Mouse (Mus musculus): Measurements from ENCODE around the gene Fam126a. TPM values are rescaled to one million over a fixed set of nuclear protein-coding genes. Genes with fewer than 3 reads are reported as not detected.

The Fam126a gene
- total RNA-seq, 1 experiment from 2014 or later, result 37.9 TPM

- ATAC-seq (replicated peaks; ENCODE audit: low read depth, poor library complexity, severe bottlenecking), result no peak
Observed at GRCm38 (mm10) chr5:24041341-24041852, 10.9 kb upstream of the Fam126a start.

- no peak for ATAC-seq (replicated peaks; ENCODE audit: low read depth, poor library complexity, severe bottlenecking)
Observed at GRCm38 (mm10) chr5:24040601-24041000, 10.1 kb upstream of the Fam126a start.

- ATAC-seq (replicated peaks; ENCODE audit: low read depth, poor library complexity, severe bottlenecking), result peak; percentile 58
Observed at GRCm38 (mm10) chr5:24039423-24039822, 8.9 kb upstream of the Fam126a start.

GRCm38 (mm10) chr5:24038819-24039218 lies 8.3 kb upstream of the Fam126a start:
- ATAC-seq (replicated peaks; ENCODE audit: low read depth, poor library complexity, severe bottlenecking), result peak; percentile 48

GRCm38 (mm10) chr5:24038190-24038589 lies 7.7 kb upstream of the Fam126a start:
- ATAC-seq (replicated peaks; ENCODE audit: low read depth, poor library complexity, severe bottlenecking), result no peak

- no peak for ATAC-seq (replicated peaks; ENCODE audit: low read depth, poor library complexity, severe bottlenecking)
Observed at GRCm38 (mm10) chr5:24036731-24037130, 6.2 kb upstream of the Fam126a start.

- ATAC-seq (replicated peaks; ENCODE audit: low read depth, poor library complexity, severe bottlenecking), result no peak
Observed at GRCm38 (mm10) chr5:24034970-24035369, 4.5 kb upstream of the Fam126a start.

- no peak for ATAC-seq (replicated peaks; ENCODE audit: low read depth, poor library complexity, severe bottlenecking)
Observed at GRCm38 (mm10) chr5:24034091-24034490, 3.6 kb upstream of the Fam126a start.

- ATAC-seq (replicated peaks; ENCODE audit: low read depth, poor library complexity, severe bottlenecking), result no peak; the same call in 1 of the 2 replicates
Observed at GRCm38 (mm10) chr5:24029946-24030578, 428 bp downstream of the Fam126a start.

GRCm38 (mm10) chr5:24029331-24029771 lies 1.1 kb downstream of the Fam126a start:
- peak; percentile 53 for ATAC-seq (replicated peaks; ENCODE audit: low read depth, poor library complexity, severe bottlenecking)

- ATAC-seq (replicated peaks; ENCODE audit: low read depth, poor library complexity, severe bottlenecking), result no peak
Observed at GRCm38 (mm10) chr5:24024957-24025356, 5.5 kb downstream of the Fam126a start.

GRCm38 (mm10) chr5:24023226-24023625 lies 7.3 kb downstream of the Fam126a start:
- ATAC-seq (replicated peaks; ENCODE audit: low read depth, poor library complexity, severe bottlenecking), result no peak

- no peak for ATAC-seq (replicated peaks; ENCODE audit: low read depth, poor library complexity, severe bottlenecking)
Observed at GRCm38 (mm10) chr5:24021683-24022082, 8.8 kb downstream of the Fam126a start.

- ATAC-seq (replicated peaks; ENCODE audit: low read depth, poor library complexity, severe bottlenecking), result no peak
Observed at GRCm38 (mm10) chr5:24020380-24020779, 10.1 kb downstream of the Fam126a start.

GRCm38 (mm10) chr5:24019341-24020185 lies 10.9 kb downstream of the Fam126a start:
- no peak for ATAC-seq (replicated peaks; ENCODE audit: low read depth, poor library complexity, severe bottlenecking)

- ATAC-seq (replicated peaks; ENCODE audit: low read depth, poor library complexity, severe bottlenecking), result no peak
Observed at GRCm38 (mm10) chr5:24018621-24019261, 11.7 kb downstream of the Fam126a start.

GRCm38 (mm10) chr5:24016912-24017311 lies 13.6 kb downstream of the Fam126a start:
- ATAC-seq (replicated peaks; ENCODE audit: low read depth, poor library complexity, severe bottlenecking), result no peak

- ATAC-seq (replicated peaks; ENCODE audit: low read depth, poor library complexity, severe bottlenecking), result no peak
Observed at GRCm38 (mm10) chr5:24013338-24014003, 17.0 kb downstream of the Fam126a start.

GRCm38 (mm10) chr5:23999083-23999671 lies 31.3 kb downstream of the Fam126a start:
- ATAC-seq (replicated peaks; ENCODE audit: low read depth, poor library complexity, severe bottlenecking), result no peak

- no peak for ATAC-seq (replicated peaks; ENCODE audit: low read depth, poor library complexity, severe bottlenecking)
Observed at GRCm38 (mm10) chr5:23995951-23996350, 34.5 kb downstream of the Fam126a start.
